Mouse (Mus musculus) liver, embryonic 12.5 days (tissue): ENCODE data around the gene Rps6ka3. TPM values are rescaled to one million over a fixed set of nuclear protein-coding genes. Genes with fewer than 3 reads are reported as not detected.

Experiments
- ATAC-seq: fragments of 200-750 bp; cut with Nextera tagmentation; 2 replicates; pipeline ENCODE4 v1.8.0; 2017; ENCODE audit warnings: moderate number of reproducible peaks, mild to moderate bottlenecking, moderate library complexity
- H3K27ac ChIP-seq: fragments of 300-500 bp; sonication (generic); 2 replicates; pipeline ENCODE4 v1.5.1; 2016; ENCODE audit warnings: mild to moderate bottlenecking
- H3K27me3 ChIP-seq: fragments of 300-500 bp; sonication (generic); replicated peaks from 2 replicates; pipeline ENCODE4 v1.6.1; 2016; ENCODE audit warnings: mild to moderate bottlenecking, moderate library complexity
- H3K36me3 ChIP-seq: fragments of 300-500 bp; sonication (generic); 2 replicates; pipeline ENCODE4 v1.6.1; 2016; ENCODE audit warnings: mild to moderate bottlenecking, moderate library complexity
- H3K4me1 ChIP-seq: fragments of 300-500 bp; sonication (generic); 2 replicates; pipeline ENCODE4 v1.6.1; 2016
- H3K4me2 ChIP-seq: fragments of 300-500 bp; sonication (generic); 2 replicates; pipeline ENCODE4 v1.6.1; 2016; ENCODE audit warnings: mild to moderate bottlenecking, moderate library complexity
- H3K4me3 ChIP-seq: fragments of 300-500 bp; sonication (generic); 2 replicates; pipeline ENCODE4 v1.5.1; 2016; ENCODE audit warnings: mild to moderate bottlenecking, moderate library complexity
- H3K9ac ChIP-seq: fragments of 300-500 bp; sonication (generic); 2 replicates; pipeline ENCODE4 v1.6.1; 2016; ENCODE audit warnings: mild to moderate bottlenecking, moderate library complexity
- H3K9me3 ChIP-seq: fragments of 300-500 bp; sonication (generic); replicated peaks from 2 replicates; pipeline ENCODE4 v1.6.1; 2016; ENCODE audit warnings: mild to moderate bottlenecking, moderate library complexity
- WGBS: fragments of 180-500 bp; shearing (Covaris S2); methylation state at CpG from one replicate; pipeline ENCODE4 v1.1.7; 2016; ENCODE audit not compliant: insufficient replicate concordance; 5-methylcytosine and 5-hydroxymethylcytosine counted together
- polyA plus RNA-seq: library from polyadenylated mRNA; unstranded; fragments of >200 nt; fragmentation: Nextera tagmentation; extraction: Ambion mirVana; gene quantifications from 2 replicates; pipeline ENCODE4 v1.2.1, GENCODE M21; 2016

The Rps6ka3 gene
- polyA plus RNA-seq, 1 experiment from 2014 or later = 2.3 TPM

GRCm38 (mm10) chrX:159371831-159372752 lies 162.0 kb downstream of the Rps6ka3 start, which contains the start of gene Eif1ax:
TSS of gene Eif1ax (plus strand) at chrX:159372178.
- H3K4me3 ChIP-seq = peak within 1 kb of the TSS; percentile 77
- peaks cover 26% of the 10 kb centered on the region for H3K4me1 ChIP-seq
- H3K27ac ChIP-seq = peak within 1 kb of the TSS; percentile 73
- ATAC-seq = peak; percentile 100
- WGBS = 14% methylated on average over 37 of the region's 76 CpGs
- peaks cover 19% of the 10 kb centered on the region for H3K36me3 ChIP-seq
- H3K9ac ChIP-seq = peak within 1 kb of the TSS; percentile 77
- no peaks in the 10 kb centered on the region for H3K27me3 ChIP-seq
- peak within 1 kb of the TSS; percentile 71 for H3K4me2 ChIP-seq
- no peaks in the 10 kb centered on the region for H3K9me3 ChIP-seq

- peak overlapping the region; percentile 73 for H3K27ac ChIP-seq
- ATAC-seq = no peak
These were observed 162.6 kb downstream of the Rps6ka3 start for GRCm38 (mm10) chrX:159372753-159373144.

GRCm38 (mm10) chrX:159387105-159387504 lies 177.0 kb downstream of the Rps6ka3 start:
- H3K9me3 ChIP-seq = no peaks in the 10 kb centered on the region
- H3K27me3 ChIP-seq = no peaks in the 10 kb centered on the region
- H3K4me2 ChIP-seq = no peak overlapping the region
- H3K4me3 ChIP-seq = no peak overlapping the region
- ATAC-seq = no peak
- H3K4me1 ChIP-seq = peaks cover 7% of the 10 kb centered on the region; the same call in 1 of the 2 replicates
- no peak overlapping the region for H3K9ac ChIP-seq
- peaks cover 49% of the 10 kb centered on the region for H3K36me3 ChIP-seq
- 84% methylated on average over 9 of the region's 9 CpGs for WGBS
- H3K27ac ChIP-seq = no peak overlapping the region

More at GRCm38 (mm10) chrX:159372753-159373144, 162.6 kb downstream of the Rps6ka3 start:
- Histone ChIP-seq H3K27me3 (no peaks in the 10 kb centered on the region), H3K4me1 (peaks cover 26% of the 10 kb centered on the region), H3K4me3 (peak overlapping the region; percentile 77), H3K9me3 (no peaks in the 10 kb centered on the region), H3K36me3 (peaks cover 25% of the 10 kb centered on the region), H3K9ac (peak overlapping the region; percentile 77), H3K4me2 (peak overlapping the region; percentile 71)
- WGBS = 9% methylated on average over 9 of the region's 9 CpGs

GRCm38 (mm10) chrX:159388953-159389352 lies 178.8 kb downstream of the Rps6ka3 start:
- H3K27me3 ChIP-seq = no peaks in the 10 kb centered on the region
- H3K4me1 ChIP-seq = peaks cover 7% of the 10 kb centered on the region; the same call in 1 of the 2 replicates
- no peaks in the 10 kb centered on the region for H3K9me3 ChIP-seq
- no peak overlapping the region for H3K27ac ChIP-seq
- H3K4me3 ChIP-seq = no peak overlapping the region
- H3K9ac ChIP-seq = no peak overlapping the region
- H3K36me3 ChIP-seq = peaks cover 34% of the 10 kb centered on the region
- ATAC-seq = no peak
- no peak overlapping the region for H3K4me2 ChIP-seq

GRCm38 (mm10) chrX:159390347-159390962 lies 180.3 kb downstream of the Rps6ka3 start:
- Histone ChIP-seq H3K36me3 (peaks cover 20% of the 10 kb centered on the region), H3K4me3 (no peak overlapping the region), H3K27me3 (no peaks in the 10 kb centered on the region), H3K9ac (no peak overlapping the region), H3K9me3 (no peaks in the 10 kb centered on the region), H3K4me1 (peaks cover 7% of the 10 kb centered on the region; the same call in 1 of the 2 replicates), H3K27ac (no peak overlapping the region), H3K4me2 (no peak overlapping the region)
- peak; percentile 59 for ATAC-seq
- WGBS = 39% methylated on average over 6 of the region's 6 CpGs

GRCm38 (mm10) chrX:159391239-159391638 lies 181.1 kb downstream of the Rps6ka3 start:
- no peaks in the 10 kb centered on the region for H3K27me3 ChIP-seq
- 63% methylated on average over 3 of the region's 3 CpGs for WGBS
- no peak overlapping the region for H3K4me3 ChIP-seq
- H3K36me3 ChIP-seq = peaks cover 13% of the 10 kb centered on the region
- peaks cover 7% of the 10 kb centered on the region; the same call in 1 of the 2 replicates for H3K4me1 ChIP-seq
- no peaks in the 10 kb centered on the region for H3K9me3 ChIP-seq
- no peak overlapping the region for H3K4me2 ChIP-seq
- no peak overlapping the region for H3K9ac ChIP-seq
- no peak overlapping the region for H3K27ac ChIP-seq
- no peak for ATAC-seq

GRCm38 (mm10) chrX:159409253-159409652 lies 199.1 kb downstream of the Rps6ka3 start:
- H3K36me3 ChIP-seq = no peaks in the 10 kb centered on the region
- no peak overlapping the region for H3K9ac ChIP-seq
- no peaks in the 10 kb centered on the region for H3K9me3 ChIP-seq
- peaks cover 13% of the 10 kb centered on the region for H3K27me3 ChIP-seq
- H3K4me2 ChIP-seq = no peak overlapping the region
- ATAC-seq = no peak
- no peaks in the 10 kb centered on the region for H3K4me1 ChIP-seq
- no peak overlapping the region for H3K4me3 ChIP-seq
- H3K27ac ChIP-seq = no peak overlapping the region
- 4% methylated on average over 4 of the region's 4 CpGs for WGBS

GRCm38 (mm10) chrX:159414130-159414828 lies 204.2 kb downstream of the Rps6ka3 start, which contains the start of gene Map7d2:
TSS of gene Map7d2 (plus strand) at chrX:159414572.
- Histone ChIP-seq H3K4me1 (0 out of 2 replicates have a peak, but pooled peaks cover 3% of the 10 kb centered on the region), H3K4me3 (peak within 1 kb of the TSS; percentile 54), H3K27me3 (peaks cover 49% of the 10 kb centered on the region), H3K4me2 (peak within 1 kb of the TSS; percentile 77), H3K36me3 (no peaks in the 10 kb centered on the region), H3K27ac (no peak within 1 kb of the TSS), H3K9me3 (no peaks in the 10 kb centered on the region), H3K9ac (no peak within 1 kb of the TSS)
- WGBS = 11% methylated on average over 58 of the region's 83 CpGs
- no peak for ATAC-seq

- no peak for ATAC-seq
- no peak overlapping the region for H3K27ac ChIP-seq
- H3K4me1 ChIP-seq = 0 out of 2 replicates have a peak, but pooled peaks cover 3% of the 10 kb centered on the region
- H3K4me3 ChIP-seq = peak overlapping the region; percentile 54
- no peaks in the 10 kb centered on the region for H3K9me3 ChIP-seq
- 9% methylated on average over 34 of the region's 65 CpGs for WGBS
- peak overlapping the region; percentile 77 for H3K4me2 ChIP-seq
- no peaks in the 10 kb centered on the region for H3K36me3 ChIP-seq
- peaks cover 49% of the 10 kb centered on the region for H3K27me3 ChIP-seq
- H3K9ac ChIP-seq = no peak overlapping the region
These were observed 204.9 kb downstream of the Rps6ka3 start for GRCm38 (mm10) chrX:159414829-159415673.
